Mouse (Mus musculus) right cerebral cortex, adult 2 months (tissue): ENCODE data around the gene Hpn.

ENCODE experiments used
- DNase-seq, 2 experiments: peaks; one replicate each; pipeline ENCODE4 v3.0.0; 2021 to 2022; ENCODE audit warnings: low spot score in 2 of 2

Hpn gene

DNA sequence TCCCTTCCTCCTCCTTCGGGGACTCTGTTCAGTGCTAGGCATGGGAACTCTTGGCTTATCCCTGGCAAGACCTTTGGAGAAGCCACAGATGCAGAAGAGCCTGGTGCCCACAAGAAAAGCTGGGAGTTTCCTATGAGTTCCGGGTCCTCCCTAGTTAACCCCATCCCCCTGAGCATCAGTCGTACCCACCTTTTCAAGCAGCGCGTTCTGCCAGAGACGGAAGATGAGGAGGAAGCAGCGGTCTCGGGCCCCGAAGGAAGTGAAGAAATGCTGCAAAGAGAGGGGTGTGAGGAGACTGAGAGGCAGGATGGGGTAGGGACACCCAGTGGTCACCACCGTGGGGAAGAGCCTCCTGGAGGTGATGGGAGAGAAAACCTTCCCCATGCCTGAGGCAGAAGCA is 25.9 kb upstream of the Hpn start:
- DNase-seq, result no peak

- no peak for DNase-seq
These were observed 25.2 kb upstream of the Hpn start for GRCm38 (mm10) chr7:31140302-31140701.

DNA sequence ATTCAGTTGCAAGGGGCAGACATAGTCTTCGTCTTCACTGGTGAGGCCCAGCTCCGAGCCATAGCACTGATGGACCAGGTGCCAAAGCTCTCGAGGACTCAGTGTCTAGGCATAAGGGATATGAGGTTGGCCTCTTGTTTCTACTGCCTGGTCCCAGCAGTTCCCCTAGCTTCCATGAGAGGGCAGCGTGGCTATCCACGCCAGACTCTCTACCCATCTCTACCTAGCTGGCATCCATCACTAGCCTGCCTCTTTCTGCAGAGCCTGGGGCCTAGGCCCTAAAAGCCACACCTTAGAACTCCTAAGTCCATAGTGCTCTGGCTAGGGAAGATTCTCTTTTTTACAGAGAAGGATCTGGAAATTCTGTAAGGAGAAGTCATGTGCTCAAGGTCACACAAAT is 24.7 kb upstream of the Hpn start:
- DNase-seq, result no peak

DNA sequence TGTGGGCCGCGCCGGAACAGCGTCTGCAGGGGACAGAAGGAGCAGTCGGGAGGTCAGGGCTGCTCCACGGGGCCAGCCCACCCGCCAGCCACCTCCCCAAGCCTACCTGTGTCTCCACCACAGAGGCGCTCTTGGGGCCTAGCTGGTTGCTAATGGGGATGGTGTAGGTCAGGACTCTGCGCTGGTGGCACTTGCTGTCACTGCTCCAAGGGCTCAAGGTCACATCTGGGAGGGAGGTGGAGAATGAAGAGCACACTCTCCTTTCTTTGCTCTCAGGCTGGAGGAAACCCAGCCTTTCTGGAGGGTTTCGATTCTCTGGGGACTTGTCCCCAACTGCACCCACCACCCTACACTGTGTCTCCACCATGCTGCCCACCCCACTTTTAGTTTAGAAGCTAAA is 20.6 kb upstream of the Hpn start:
- DNase-seq, result no peak

DNA sequence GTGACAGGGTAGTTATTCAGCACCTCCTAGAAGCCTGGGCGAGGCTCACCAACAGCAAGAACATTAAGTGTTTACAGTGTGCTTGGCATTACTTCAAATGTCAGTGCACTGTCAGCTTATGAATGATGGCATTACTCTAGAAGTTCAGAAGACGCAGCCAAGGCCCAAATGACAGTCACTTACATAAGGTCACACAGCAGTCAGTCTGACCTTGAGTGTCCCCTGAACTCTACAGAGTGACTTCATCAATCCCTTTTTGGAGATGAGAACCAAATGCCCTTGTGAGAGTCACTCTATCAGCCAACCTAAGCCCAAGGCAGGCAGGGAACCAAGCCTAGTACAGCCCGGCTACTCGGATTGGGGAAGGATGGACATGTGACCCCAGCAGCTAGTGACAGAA is 16.8 kb upstream of the Hpn start:
- DNase-seq, result no peak

GRCm38 (mm10) chr7:31130841-31131240 is 15.8 kb upstream of the Hpn start:
- DNase-seq, result no peak

DNA sequence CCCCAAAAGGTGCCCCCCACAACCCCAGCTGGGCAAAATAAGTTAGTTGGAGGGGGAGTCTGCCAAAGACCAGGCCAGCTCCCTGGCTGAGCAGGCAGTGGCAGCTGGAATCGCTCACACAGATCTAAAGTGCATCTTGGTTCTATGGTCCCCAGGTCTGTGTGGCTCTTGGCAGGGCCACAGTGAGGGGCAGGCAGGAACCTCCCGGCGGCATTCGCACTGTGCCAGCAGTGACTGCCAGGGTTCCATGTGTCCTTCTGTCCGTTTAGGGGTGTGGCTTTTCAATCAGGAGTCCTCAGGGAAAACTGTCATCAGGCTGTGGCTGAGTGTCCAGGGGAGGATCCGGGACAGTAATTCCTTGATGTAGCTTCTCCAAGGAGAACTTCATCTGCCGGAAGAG is 15.1 kb upstream of the Hpn start:
- no peak for DNase-seq

DNA sequence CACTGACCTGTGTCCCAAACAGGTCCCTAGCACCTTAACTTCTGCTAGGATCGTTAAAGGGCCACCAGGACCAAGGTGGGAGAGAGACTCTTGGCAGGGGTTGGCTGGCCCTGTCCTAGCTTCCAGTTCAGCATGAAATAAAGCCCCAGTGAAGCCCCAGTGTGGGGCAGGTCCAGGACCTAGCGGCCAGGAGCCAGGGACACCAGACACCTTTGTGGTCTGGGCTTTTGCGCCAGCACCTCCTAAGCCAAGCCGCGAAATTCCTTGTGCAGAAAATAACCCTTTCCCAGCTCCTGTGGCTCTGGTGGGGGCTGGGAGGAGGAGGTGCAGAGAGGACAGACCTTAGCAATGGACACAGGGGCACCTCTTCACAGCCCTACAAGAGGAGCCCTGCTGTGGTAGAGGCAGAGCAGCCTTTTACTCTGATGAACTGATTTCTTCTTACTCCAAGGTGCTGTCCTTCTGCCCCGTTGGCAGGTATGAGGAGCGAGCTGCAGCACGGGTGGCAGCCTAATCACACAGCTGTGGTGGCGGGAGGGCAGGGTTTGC is 13.1 kb upstream of the Hpn start:
- DNase-seq, result no peak

- DNase-seq, result peak; percentile 70
These were observed 12.0 kb upstream of the Hpn start, which contains the start of gene Scn1b for GRCm38 (mm10) chr7:31126851-31127724. Scn1b (minus strand) TSS chr7:31127003.

DNA sequence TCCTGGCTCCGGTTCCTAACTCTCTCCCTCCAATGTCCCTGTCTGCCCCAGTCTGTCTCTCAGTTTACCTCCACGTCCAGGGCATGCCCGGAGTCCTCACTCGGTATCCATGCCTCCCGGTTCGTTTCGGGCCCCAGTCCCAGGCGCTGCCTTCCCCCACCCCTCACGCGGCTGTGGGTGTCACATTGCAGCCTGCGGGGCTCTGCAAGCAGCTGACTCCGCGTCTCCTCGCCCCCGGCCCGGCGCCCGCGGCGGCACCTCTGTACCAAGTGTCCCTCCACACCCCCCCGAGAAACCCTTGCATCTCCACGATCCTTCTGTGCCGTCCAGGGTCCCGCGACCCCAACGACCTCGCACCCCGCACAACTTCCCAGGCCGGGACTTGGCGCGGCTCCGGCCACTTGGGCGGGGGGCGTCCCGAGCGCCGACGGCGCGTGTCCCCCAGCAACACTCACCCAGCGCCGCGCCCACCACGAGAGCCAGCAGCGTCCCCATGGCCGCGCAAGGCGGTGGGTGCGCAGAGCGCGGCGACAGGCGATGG is 11.2 kb upstream of the Hpn start:
- DNase-seq, result peak in 1 of 2 experiments; percentile 64

GRCm38 (mm10) chr7:31125116-31125515 is 10.0 kb upstream of the Hpn start:
- no peak for DNase-seq

DNA sequence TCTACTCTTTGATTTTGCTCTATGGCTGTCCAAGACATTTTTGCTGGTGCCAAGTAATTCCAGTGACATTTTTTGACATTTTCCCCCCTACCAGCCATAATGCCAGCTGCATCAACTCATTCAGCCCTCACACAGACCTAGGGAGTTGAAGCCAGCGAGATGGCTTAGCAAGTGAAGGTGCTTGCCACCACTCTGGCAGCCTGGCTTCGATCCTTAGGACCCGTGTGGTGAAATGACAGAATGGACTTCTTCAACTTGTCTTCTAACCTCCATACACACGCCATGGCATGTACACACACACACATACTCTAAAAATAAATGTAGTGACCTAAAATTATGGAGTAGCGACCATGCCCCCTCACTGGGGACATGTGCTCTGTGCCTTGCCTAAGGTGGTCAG is 9.3 kb upstream of the Hpn start:
- DNase-seq, result no peak

DNA sequence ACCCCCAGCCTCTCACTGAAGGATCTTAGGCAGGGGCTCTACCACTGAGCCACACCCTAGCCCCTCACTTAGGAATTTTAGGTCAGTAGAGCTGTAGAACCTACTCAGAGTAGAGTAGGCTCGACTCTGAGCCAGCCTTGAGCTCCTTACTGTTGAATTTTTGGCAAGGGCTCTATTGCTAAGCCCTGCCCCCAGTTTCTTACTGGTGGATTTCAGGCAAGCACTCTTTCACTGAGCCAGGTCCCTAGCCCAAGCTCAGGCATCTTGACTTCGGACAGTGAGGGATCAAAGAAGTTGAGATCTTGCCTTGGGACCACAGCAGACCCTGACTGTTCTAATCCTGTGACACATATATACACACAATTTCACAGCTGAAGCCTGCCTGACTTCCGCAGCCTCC is 8.6 kb upstream of the Hpn start:
- DNase-seq, result no peak

- DNase-seq, result no peak
These were observed 7.8 kb upstream of the Hpn start for GRCm38 (mm10) chr7:31122641-31123631.

DNA sequence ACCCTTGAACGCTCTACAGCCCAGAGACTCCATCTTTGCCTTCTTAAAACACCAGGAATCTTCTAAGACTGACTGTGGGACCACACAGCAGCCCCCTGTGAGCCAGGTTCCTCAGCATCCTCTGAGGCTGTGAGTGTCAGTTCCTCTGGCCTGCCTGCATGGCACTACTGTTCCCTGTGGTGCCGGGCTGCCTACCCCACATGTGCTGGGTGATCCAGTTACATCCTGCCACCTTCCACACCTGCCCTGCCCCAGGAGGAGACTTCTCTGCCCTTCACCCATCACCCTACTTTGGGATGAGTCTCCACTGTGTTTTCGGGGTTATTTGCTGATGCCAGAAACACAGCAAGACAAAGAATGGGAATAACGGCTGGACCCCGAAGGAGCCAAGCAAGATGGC is 4.5 kb upstream of the Hpn start:
- no peak for DNase-seq

DNA sequence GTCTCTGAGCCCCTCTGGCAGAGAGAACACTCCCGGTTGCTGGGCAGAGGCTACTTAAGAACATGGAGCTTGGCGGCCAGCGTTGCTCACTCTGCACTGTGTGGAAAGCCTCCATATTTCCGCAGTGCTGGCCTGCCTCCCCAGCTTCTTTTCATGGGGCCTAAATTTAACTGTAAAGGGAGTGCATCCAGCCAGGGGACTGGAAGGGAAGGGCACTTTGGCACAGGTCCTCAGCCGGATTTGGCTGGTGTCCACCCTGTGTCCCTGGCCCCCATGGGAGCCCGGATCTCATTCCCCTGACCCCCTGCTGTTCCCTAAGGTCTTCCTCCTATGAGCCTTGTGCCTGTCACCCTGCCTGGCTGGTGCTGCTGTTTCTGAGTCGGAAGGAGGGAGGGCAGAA is 3.4 kb upstream of the Hpn start:
- DNase-seq, result no peak

DNA sequence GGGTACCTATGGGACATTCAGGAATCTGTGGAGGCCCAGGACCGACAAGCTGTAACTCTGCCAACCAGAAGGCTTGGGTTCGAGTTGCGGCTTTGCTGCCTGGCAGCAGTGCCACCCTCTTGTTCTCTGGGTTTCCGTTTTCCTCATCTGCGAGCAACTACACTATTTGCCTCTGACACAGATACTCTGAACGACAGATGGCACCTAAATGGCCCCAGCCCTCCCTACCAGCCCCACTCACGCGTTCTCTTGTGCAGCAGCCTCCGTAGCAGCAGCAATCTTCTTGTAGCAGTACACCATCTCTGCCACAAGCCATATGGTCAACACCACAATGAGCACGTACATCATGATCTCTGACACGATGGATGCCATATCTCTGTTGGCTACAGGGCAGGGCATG is 2.4 kb upstream of the Hpn start:
- DNase-seq, result no peak

DNA sequence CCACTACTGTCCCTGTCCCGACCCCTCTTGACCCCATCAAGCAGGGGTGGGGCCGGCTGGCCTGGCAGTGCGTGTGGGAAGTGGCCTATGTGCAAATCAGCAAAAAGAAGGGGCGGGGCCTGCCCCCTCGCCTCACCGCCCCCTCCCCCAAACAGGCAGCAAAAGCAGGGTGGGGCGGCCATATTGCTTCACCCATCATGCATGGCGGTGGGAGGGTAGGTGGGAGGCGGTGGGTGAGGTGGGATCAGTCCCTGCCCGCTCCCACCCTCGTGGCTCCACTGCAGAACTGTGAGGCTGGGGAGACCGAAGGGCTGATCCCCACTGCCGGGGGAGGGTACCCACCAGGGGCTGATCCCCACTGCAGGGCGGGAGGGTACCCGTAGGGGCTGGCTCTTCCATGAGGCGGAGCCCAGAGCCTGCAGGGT is 1.6 kb upstream of the Hpn start:
- no peak for DNase-seq

DNA sequence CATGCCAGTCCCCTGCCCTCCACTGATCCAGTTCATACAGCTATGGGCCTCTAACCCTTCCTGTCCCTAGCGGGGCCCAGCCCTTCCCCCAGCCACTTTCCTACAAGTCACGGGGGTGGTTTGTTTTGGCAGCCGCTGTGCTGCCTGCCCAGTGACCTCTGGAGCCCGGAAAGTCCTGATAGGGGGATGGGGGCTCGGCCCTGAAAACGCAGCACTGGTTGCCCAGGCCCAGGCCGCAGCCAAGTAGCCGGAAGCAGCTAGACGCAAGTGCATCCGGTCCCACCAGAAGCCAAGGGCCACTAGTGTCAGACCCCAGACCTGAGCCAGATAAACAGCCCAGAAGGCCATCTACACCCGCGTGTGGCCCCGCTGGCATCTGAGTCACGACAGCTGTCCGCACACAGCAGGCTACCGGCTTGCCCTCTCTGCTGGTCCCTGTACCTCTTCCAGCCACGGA is 525 bp upstream of the Hpn start:
- no peak for DNase-seq

DNA sequence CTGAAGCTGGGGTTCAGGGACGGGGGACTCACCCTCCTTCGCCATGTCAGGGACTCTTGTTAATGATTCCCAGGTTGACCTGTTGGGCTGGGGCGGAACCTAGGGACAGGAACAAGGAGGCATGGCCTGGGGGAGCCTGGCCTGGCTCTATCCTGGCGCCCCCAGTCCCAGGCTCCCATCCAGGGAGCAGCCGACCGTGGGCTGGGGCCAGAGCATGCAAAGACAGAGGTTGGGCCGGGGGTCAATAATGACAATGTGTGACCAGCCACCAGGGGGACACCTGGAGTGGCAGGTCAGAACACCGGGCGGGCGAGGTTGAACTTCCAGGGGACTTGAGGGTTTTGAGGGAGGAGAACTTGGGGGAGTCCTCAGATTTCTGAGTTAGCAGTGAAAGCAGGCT is 444 bp downstream of the Hpn start:
- no peak for DNase-seq

- no peak for DNase-seq
These were observed 1.3 kb downstream of the Hpn start for GRCm38 (mm10) chr7:31113800-31114199.

DNA sequence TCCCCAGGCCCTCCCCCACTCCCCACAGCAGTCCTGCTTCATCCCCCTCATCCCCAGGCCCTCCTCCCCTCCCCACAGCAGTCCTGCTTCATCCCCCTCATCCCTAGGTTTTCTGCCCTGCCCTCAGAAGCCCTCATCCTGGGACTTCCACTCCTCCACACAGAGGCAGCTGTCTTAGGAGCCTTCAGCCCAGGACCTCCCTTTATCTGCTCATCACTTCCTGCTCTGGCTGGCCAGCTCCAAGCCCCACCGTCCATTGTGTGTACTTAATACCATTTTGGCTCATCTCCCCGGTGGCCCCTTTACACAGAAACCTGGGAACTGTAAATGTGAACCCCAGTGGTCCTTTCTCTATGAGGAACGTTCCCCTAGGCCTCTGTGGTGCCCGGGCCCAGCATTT is 3.1 kb downstream of the Hpn start:
- no peak for DNase-seq
